Mouse (Mus musculus) hematopoietic stem cell, adult 5-6 weeks (primary cell): ENCODE results near the gene Tcf20. TPM values are rescaled to one million over a fixed set of nuclear protein-coding genes. Genes with fewer than 3 reads are reported as not detected.

Experiments used
- ATAC-seq, 2 experiments: fragments of 125-278 bp in 1 of 2; replicated peaks in 1 of 2; 2 replicates each; pipeline ENCODE4 v1.8.0; 2016 to 2017; ENCODE audit warnings: inconsistent platforms in 2 of 2, mild to moderate bottlenecking in 2 of 2, moderate number of reproducible peaks in 2 of 2, low read depth in 1 of 2, moderate TSS enrichment in 1 of 2; ENCODE audit not compliant: low FRiP score in 2 of 2, poor library complexity in 2 of 2, severe bottlenecking in 2 of 2, insufficient read depth in 1 of 2, low TSS enrichment in 1 of 2
- total RNA-seq: library from RNA; stranded (forward); fragments of 172-1452, 232-1000 nt; gene quantifications from 2 replicates; pipeline ENCODE4 v1.2.3, GENCODE M21; 2017

Gene Tcf20
- total RNA-seq, 1 experiment from 2014 or later: 129 TPM

DNA sequence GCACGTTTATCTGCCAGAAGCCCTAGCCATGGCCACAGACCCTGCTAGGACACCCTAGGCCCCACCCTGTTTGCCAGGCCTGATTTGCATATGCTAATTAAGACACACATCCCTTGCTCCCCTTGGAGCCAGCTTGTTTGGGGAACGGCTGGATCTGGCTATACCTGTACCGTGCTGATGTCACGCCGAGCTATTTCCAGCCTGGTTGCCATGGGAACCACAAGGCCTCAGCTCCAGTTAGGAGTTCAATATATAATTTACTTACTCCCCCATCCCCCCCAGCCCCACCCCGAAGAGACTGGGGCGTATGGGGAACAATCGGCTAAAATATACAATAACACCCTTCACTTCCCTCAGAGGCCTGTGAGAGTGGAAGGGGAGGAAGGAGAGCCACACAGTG is 45.9 kb downstream of the Tcf20 start:
- ATAC-seq: no peak

DNA sequence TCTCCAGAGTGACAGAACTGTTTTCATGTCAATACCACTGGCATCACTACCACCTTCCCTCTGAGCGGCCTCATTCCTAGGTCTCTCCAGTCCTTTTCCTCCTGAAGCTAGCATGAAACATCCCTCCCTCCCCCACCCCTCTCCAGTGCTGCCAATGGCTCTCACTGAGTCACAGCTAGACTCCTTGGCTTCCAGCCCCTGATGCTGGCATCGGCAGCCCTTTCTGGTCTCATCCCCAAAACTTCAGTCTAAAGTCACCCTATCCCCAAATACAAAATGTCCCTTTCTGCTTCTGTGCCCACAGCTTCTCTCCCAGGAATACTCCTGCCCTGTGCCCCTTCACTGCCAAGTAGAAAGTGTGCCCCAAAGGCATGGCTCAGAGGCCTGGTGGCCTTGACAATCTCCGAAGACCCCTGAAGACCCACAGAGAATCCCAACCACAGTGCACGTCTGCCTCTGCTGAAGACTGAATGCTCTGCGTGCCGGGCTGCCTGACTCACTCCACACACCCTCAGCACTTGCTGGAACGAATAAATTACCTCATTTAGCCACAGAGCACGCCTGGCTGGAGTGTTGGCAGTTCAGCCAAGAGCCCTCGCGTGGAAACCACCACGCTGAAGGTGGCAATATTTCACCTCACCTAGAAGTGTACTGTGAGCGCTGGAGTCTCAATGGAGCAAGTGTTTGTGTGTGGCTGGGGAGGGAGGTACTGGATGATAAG is 47.0 kb downstream of the Tcf20 start:
- ATAC-seq: no peak

- no peak for ATAC-seq
These were observed 49.5 kb downstream of the Tcf20 start for GRCm38 (mm10) chr15:82938155-82938569.

GRCm38 (mm10) chr15:82937428-82937992 is 50.2 kb downstream of the Tcf20 start:
- peak; percentile 53 to 58; a peak in 3 of 4 replicates for ATAC-seq

DNA sequence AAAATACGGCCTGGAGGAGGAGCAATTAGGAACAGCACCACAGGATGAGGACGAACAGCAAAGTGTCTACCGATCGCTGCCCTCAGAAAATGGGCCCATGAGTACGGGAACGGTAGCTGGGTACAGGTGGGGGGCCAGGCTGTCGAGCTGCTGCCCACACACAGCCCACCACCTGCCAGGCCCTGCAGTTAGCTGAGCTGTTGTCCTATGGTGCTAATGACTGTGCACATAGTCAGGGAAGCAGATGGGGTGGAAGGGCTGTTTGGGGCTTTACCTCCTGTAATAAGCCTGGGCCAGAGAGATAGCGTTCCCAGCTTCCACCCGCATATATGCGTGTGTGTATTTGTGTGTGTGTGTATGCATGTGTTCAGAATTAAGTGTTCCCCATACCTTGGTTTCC is 52.7 kb downstream of the Tcf20 start:
- no peak for ATAC-seq

- ATAC-seq: no peak
These were observed 54.6 kb downstream of the Tcf20 start for GRCm38 (mm10) chr15:82932936-82933650.

DNA sequence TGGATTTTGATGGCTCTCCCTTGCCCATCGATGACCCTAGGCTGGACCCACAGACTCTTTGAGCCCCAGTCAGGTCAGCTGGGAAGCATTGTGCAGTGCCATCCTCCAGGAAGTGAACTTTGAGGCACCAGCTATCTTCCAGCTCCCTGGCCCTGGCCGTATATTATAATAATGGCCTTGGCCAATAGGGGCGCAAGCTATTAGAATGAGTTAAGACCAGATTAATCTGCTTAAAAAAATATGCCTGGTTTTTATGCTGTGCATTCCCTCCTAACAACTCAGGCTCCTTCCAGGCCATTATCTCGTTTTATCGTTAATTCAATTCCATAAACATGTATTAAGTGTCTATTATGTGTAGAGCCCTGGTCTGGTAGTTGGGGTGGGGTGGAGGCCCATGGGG is 56.2 kb downstream of the Tcf20 start:
- ATAC-seq: no peak

- ATAC-seq: no peak
These were observed 58.1 kb downstream of the Tcf20 start for GRCm38 (mm10) chr15:82929595-82929994.

GRCm38 (mm10) chr15:82928844-82929243 is 58.8 kb downstream of the Tcf20 start:
- no peak for ATAC-seq

- peak; percentile 10 to 42; a peak in 1 of 4 replicates for ATAC-seq
These were observed 59.6 kb downstream of the Tcf20 start for GRCm38 (mm10) chr15:82928023-82928422.

GRCm38 (mm10) chr15:82927057-82927456 is 60.6 kb downstream of the Tcf20 start:
- ATAC-seq: no peak

DNA sequence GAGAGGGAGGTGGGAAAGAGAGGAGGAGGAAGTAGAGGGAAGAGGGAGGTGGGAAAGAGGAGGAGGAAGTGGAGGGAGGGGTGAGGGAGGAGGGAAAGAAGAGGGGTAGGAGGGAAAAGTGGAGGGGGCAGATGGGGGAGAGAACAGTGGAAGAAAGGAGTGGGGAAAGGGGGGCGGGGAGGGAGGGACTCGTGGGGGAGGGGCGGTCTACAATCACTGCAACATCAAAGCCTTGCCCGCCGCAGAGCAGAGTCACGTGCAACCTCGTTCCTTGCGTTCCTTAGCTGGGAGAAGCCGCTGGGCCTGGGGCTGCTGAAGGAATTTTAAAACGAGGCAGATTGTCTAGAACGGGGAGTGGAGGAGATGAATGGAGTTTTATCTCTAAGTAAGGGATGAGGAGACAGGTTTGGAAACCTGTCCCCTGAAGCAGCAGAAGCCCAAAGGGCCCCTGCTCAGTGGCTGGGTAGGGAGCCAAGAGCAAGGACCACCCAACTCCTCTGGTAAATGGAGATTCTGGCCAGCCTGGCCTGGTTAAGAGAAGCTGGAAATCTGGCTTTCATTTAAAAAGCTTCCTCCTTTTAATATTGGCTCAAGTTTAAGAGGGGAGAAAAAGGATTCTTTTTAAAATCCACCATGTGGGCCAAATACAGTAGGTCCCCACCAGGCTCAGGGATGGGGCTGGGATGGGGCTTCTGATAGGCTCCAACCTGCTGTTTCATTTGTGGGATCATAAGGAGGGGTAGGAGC is 62.8 kb downstream of the Tcf20 start:
- ATAC-seq: no peak

GRCm38 (mm10) chr15:82923531-82923930 is 64.1 kb downstream of the Tcf20 start:
- ATAC-seq: no peak

- no peak for ATAC-seq
These were observed 64.9 kb downstream of the Tcf20 start for GRCm38 (mm10) chr15:82922755-82923154.

DNA sequence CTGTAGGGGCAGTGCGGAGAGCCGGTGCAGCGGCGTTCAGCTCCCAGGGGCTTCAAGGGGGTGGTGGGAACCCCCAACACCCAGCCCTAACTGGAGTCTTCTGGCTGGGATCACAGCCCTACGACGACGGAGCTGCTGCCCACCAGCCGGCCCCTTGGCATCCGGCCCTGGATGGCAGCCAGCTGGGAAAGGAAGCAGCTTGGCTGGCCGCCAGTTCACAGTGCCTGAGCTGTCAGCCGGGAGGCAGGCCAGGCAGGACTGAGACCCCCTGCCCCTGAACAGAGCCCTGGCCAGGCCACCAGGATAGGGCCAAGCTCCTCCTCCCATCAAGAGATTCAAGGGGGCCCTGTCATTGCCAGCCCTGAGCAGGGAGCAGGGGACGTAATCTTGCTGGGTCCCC is 65.6 kb downstream of the Tcf20 start:
- ATAC-seq: peak; percentile 39 to 43; a peak in 2 of 4 replicates

GRCm38 (mm10) chr15:82921559-82921958 is 66.1 kb downstream of the Tcf20 start:
- ATAC-seq: no peak

DNA sequence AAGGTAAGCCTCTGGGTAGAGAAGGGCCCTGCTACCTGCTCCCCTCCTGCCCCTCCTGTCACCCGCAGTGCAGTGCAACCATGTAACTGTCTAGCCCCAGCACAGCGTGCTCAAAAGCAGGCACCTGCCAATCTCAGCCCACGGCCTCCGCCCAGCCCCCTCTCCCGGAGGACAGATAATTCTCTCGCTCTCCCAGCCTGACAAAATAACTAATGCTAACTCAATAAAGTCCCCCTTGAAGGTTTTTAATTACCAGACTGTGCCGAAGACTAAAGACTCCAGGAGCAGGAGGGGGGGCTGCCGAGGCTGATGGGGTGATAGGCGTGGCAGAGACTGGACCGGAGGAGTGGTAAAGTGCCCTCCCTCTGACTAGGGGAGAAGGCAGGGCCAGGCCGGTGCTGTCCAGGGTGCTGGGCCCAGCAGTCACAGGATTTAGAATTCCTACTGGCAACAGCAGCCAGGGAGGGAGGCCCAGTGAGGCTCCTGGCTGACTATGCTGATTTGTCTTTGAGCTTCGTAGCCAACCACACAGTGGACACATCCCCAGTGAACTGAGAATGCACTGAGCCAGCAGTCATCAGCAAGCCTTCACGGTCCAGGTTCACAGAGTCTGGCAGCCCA is 66.7 kb downstream of the Tcf20 start:
- ATAC-seq: peak; percentile 60 to 69
